Mouse (Mus musculus) naive thymus-derived CD4-positive, alpha-beta T cell, adult 2 months (primary cell): ENCODE measurements at regions not wholly inside any gene's neighbourhood (a gene's known extent, or its start where the extent isn't known, plus 50 kb on each side); places are given as distances from the start of the nearest gene placed in this dataset.

Experiments
- DNase-seq: peaks from one replicate; pipeline ENCODE4 v3.0.0-alpha.2; 2011; ENCODE audit warnings: low read depth

DNA sequence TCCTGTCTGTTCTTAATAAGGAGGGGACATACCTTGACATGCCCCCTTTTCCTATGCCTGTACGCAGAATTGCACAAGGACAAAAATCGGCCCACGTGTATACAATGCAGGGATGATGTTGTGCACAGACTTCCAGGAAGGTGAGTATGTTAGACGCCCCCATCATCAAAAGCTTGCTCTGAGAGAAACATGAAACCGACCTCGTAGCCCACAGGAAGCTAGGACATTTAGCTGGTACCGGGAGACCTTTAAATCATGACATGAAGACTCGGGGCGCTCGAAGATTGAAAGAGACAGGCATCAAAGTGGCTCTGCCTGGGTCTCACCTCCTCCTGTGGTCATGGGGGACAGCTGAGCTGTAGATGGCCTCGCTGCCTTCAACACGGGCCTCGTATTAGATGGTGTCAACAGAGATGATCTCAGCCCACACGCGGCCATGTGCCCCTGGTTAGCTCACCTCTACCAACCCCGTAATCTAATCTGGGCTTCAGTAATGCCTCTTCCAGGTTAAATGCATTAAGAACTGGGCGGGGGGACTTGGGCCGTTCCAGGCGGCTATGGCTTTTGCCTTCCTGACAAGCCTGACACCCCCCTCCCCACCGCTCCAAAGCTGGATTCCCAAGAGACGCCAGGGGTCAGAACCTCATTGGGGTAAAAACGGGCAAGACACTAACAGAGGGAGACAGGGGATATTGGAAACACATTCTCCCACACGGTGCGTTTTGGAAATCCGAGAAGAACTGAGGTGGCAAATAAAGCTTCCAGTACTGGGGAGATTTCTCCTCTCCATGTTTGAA is 520.9 kb upstream of the Tbx3 start:
- DNase-seq: no peak

DNA sequence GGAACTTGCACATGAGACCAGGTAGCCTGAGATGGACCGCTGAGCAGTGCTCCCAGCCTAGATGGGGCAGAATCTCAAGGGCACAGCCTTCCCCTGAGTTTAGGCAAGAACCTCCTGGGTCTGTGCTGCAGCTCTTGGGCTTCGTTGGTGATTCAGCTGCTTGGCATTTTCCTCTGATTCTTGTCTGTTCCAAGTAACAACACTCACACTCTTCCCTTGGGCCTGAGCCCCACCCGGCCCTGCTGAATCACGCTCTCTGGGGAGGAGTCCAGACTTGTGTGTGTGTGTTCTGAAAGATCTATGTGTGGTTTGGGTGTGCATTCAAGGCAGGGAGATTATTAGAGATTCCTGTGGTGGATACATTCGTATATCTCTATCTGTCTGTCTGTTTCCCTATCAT is 517.4 kb upstream of the Tbx3 start:
- DNase-seq: no peak

DNA sequence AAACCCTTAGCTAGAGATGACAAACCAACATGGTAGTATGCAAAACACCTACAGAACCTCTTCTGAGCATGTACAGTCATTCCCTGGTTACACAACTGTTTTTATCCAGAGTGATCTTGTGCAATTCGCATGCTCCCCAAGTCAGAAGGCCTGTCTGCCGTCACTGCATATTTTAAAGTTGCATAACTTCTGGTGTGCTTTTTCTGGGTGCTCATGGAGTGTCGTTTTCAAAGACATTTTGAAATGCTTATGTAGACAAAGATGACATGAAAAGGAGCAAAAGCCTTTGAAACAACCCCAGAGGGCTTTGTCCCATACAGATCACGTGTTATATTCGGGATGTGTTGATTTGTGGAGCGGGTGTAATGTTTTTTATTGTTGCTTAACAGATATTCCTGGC is 513.8 kb upstream of the Tbx3 start:
- DNase-seq: no peak

DNA sequence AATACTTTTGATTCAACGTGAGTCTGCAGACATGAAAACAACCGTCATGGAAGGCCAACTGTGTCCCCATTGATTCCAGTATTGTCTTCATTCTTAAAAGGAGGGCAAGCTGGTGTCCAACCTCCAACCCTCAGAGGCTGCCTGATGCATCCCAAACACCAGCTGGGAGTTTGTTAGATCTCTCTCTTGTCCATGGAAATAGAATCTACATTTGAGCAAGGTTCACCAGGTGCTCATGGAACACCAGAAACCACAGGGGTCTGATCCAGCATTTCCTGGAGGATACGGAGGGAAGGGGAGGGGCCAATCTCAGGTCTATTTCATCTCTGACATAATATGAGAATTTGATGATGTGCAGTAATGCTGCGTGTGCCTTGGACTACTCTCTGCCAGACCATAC is 512.3 kb upstream of the Tbx3 start:
- DNase-seq: no peak

DNA sequence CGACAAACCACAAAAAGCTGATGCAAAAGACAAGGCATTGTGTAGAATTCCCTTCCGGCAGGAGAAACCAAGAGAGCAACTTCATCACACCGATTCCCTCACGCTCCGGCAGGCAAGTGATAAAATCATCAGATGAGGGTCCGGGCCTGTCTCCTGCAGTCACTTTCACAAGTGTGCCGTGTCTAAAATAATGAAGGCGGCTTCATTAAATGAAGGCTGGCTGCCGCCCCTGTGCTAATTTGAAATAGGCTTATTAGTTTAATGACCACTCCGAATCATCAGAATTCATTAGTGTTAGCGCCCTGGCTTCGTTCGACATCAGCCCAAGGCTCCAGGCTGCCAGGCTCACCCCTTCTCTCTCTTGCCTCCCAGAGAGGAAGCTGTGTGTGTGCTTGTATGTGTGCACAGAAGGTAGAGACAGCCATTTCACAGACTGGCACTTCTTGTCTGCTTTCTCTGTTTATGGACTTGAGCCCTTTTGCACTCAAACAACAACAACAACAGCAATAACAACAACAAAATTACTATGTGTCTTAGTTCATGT is 508.3 kb upstream of the Tbx3 start:
- DNase-seq: no peak

DNA sequence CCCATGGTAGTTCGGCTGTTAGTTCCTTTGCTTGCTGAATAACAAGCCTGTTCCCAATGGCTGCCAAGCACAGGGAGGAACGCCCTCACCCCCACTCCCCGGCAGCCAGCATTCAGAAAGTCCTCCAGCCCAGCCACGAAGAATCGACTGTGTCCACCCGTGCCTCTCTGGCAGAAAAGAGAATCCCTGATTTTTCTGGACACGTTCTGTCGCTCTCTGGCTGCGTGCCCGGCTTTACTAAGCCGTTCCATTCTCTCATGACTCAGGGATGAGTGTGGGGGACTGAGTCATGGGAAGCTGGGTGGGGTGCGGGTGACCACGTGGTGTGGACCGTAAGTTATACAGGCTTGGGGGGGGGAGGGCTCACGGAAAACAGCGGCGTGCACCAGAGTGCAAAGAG is 502.8 kb upstream of the Tbx3 start:
- DNase-seq: no peak

DNA sequence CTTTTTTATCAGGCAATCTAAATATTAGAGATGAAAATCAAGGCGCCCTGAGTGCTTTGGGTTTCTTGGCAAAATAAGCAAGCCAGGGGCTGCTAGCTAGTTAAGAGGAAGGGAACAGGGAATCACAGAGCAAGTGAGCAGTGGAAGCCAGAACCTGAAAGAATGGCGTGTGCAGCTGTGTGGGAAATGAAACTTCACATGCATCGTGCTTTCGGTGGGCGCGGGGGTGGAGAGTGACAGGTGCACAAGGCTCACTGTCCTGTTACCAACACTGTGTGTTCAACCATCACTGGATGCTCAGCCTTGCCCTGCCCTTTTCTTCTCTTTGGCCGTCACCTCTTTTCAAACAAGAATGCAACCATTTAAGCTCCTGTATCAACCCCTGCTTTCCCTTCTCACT is 501.2 kb upstream of the Tbx3 start:
- no peak for DNase-seq

DNA sequence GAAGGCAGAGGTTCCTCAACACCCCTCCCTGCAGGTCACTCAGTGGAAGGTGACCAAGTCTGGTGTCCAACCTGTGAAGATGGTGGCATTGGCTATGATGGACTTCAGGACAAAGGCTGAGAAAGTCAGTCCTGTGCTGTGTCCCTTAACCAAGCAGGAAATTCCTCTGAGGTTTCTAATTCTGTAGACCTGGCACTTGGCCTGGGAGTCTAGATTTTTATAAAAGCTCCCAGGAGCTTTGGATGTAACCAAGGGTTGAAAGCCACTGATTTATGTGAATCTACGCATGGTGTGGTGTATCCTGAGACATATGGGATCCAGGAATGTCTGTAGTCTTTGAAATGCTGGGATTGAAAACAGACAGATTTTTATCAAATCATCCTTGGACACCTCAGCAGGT is 498.8 kb upstream of the Tbx3 start:
- no peak for DNase-seq

DNA sequence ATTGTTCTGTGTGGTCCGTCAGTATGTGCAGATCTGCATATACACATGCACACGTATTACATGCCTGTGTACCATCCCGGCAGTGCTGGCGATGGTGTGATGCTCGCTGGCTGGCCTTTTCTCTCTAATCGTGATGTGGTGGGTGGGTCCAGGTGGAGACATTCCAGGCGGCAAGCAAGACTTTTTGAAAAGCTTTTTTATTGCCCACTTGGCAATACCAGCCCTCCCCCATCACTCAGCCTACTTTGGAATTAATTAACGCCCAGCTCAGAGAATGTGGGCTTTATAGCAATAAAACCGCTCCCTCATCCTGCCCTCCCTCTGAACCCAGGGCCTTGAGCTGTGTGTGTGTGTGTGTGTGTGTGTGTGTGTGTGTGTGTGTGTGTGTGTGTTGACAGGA is 491.7 kb upstream of the Tbx3 start:
- no peak for DNase-seq

DNA sequence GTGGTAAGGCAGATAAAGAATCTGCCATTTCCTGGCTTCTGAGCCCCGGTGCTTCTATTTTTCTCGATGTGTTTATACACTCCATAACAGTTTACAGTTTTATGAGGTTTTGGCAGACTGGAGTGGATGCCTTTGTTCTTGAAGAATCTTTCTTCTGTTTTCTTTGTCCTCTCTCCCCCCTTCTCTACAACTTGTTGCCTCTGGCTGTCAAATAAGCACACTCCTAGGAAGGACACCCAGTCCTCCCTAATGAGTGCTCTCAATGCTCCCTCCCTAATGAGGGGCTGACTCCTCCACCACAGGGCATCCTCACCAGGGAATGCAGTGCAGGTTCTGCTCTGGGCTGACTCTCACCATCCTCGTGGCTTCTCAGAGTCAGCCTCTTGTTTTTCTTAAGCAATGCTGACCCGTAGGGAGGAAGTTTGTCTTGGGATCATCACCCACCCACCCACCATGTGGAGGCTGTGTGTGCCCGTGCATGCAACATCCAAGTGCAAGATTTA is 486.9 kb upstream of the Tbx3 start:
- no peak for DNase-seq

DNA sequence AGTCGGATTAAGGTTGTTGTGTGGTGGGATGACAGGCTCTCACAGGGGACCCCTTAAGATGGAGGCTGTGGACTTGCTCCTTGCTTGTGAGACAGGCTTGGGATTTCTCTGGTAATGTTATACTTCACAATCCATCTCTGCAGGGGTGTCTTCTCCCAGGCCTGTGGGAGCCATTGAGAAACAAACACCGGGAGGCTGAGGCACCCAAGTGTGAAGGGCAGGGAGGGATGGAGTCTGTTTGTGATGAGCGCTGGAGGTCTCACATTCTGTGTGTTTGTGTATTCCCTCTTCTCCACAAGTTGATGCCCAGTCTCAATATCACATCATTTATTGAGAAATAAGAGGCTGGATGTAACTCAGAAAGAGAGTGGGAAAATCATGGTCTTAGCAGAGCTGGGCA is 483.9 kb upstream of the Tbx3 start:
- no peak for DNase-seq

DNA sequence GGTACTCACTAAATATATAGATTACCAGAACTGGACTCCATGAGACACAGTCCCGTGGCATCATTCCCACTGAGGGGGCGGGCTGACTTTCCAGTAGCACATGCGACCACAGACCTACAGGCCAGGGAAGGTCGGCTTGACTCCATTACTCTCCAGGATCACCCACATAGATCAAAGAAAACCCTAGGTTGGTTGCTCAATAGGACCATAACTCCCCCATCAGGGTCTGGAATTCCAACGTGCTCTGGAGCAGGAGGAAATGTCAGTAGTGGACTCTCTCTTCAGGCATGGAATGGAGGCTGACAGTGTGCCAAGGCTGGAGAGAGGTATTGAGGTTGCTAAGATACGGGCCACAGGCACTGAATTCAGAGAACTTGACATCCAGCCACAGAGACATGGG is 482.0 kb upstream of the Tbx3 start:
- DNase-seq: no peak

DNA sequence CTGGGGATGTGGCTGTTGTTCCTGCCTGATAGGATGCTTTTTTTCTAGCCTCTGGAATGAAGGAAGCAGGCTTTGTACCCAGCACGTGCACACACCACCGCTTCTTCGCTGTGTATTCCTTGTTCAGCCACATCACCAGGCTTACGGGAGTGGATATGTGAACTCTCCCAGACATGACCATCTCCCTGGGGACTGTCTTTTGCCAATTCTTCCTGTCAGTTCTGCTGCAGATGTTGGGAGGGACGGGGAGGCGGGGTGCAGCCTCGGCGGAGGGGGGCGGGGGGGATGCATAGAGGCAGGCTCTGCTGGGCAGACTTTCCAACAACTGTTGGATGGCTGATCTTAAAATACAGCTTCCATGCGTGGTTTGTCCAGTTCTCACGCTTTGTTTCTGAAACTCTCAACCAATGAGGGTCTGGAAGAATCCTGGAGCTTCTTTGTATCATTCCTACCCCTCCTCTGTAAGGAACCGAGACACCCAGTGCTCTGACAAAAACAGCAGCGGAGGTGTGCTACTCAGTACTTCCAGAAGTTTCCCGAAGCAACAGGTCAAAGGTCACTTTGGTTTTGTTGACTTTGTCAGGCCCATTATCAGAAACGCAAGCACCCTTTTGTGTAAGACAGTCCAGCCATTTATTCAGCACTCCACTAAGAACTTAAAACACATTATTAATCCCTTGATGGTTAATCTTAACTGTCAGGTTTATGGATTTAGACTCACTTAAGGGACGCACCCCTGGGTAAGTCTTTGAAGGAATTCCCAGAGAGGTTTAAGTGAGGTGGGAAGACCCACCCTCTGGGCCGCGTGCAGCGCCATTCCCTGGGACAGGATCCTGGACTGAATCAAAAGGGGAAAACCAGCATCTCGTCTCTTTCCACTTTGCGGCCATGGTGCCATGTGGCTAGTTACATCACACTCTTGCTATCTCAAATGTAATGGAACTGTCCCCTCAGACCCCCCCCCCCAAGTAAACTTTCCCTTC is 476.5 kb upstream of the Tbx3 start:
- DNase-seq: no peak

DNA sequence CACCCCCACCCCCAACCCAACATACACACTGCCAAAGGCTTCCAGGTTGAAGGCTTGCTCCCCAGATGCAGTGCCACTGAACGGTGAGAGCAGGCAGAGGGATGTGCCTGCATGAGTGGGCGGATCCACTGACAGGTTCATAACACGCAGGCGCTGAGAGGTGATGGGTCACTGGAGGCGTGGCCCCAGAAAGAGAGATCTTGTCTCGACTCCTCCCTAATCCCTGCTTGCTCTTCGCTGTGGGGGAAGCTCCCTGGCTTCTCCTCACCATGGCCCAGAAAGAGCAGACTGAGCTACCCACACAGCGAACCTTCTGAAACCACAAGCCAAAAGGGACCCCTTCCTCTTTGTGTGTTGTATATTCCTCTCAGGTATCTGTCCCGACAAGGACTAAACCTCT is 470.6 kb upstream of the Tbx3 start:
- DNase-seq: no peak

DNA sequence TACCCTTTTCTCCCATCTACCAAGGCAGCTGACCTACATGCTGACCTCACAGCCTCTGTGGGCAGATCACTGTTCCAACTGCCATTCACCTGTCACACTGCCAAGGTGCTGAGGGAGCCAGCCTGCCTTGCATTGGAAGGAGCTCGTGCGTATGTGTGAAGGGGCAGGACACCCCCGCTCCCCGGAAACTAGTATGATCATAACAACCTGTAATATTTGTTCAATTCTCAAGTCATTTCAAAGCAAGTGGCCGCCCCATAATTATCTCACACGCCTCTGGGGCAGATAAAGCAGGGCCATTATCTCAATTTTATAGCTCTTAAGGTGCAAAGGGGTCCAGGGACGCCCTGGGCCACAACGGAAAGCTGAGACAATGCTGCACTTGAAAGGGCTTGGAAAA is 469.2 kb upstream of the Tbx3 start:
- no peak for DNase-seq

DNA sequence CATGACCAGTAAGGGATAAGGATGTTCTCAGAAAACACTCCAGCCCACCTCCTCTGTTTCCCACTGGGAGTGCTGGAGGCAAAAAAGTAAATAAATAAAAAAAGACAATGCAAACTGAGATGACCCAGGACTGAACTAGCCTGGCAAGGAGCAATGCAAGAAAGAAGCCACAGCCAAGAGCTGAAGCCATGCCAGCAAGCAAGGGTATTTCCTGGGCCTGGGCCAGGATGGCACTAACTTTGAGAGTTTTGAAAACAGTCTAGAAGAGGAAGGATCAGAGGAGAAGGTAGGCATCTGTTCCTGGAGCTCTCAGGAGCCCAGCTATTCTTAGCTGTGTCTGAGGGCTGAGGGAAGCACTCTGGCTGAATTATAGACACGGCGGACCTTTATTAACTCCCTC is 465.7 kb upstream of the Tbx3 start:
- no peak for DNase-seq

DNA sequence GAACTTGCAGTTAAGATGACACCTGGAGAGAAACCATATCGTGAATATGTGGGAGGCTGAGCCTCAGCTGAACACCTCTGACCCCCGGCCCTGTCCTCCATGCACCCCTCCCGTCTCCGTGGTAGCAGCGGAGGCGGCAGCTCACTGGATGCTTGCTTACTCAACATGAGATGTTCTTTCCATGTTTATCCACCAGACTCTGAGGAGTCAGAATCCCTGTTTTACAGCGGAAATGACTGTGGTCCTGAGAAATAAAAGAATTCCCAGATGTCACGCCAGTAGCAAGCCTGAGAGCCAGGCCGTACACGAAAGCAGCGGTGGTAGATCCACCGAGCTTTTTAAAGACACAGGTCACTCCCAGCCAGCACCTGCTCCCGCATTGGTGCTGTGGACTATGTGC is 462.4 kb upstream of the Tbx3 start:
- DNase-seq: no peak

DNA sequence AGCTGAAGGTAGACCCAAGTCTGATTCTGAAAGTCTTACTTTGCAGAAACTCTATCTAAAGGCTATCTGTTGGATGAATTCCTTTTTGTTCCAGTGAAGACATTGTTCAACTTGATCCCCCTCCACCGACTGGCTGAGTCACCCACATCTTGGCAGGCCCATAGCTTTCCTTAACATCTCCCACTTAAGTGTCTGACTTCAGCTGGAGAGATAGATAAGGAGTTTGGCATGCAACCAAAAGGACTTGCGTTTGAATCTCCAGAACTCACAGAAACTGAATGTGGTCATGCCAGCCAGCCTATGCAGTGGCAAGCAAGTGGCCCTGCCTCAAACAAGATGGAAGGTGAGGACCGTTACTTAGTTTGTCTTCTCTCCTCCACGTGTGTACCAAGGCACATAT is 457.3 kb upstream of the Tbx3 start:
- DNase-seq: no peak

DNA sequence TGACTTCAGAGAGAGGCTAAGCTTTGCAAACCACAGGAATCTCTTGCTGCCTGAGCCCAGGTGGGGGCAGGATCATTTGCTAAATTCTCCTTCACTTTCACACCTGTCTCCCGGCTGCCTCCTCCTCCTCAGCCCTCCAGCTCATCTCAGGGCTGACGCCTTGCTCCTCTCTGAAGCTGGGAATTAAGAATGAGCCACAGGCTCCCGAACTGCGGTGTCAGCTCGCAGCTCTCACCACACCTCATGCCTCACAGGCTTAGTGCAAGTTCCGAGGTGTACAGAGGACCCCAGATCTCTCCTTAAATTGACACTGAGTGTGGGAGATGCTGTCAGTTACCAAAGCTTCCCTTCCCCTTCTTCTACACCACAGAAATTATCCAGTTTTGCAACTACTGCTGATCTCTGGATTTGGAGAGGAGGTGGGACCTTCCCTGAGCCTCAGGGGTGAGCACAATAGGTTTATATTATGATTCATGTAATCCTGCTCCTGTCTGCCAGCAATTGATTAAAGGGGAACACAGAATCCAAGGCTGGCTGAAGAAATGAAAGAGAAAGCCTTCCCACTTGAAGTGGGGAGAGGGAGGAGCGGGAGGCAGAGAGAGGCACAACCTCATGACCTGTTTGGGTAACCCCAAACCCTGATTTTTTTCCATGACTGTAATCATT is 456.6 kb upstream of the Tbx3 start:
- DNase-seq: no peak

DNA sequence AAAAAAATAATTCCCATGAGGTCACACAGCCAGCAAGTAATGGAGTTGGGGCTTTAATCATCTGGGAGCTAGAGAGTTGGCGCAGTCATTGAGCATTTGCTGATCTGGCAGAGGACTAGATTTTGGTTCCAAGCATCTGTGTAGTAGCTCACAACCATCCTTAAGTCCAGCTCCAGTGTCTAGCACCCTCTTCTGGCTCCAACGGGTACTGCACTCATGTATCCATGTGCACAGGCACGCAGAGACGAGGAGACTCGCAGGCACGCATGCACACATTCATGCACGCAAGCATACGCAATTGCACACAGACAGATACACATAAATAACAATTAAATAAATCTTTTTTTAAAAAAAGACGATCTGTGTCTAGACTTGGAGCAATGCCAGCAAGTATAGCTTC is 455.5 kb upstream of the Tbx3 start:
- no peak for DNase-seq

DNA sequence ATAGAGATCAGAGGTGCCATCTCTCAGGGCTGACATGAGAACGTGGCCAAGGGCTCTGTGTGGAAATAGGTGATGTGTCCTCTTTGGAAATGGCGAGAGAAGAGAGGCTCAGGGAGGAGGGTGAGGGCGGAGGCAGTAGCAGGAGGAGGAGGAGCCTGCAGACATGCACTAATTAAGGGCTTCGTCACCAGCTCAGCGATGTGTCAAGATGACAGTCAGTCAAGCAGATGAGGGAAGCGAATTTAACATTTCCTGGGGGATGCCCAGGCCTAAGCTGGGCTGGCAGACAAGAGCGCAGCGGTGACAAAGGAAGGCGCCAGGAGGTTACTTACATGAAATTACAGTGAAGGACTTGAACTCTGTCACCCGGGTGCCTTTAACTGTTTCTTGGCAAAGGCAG is 455.1 kb upstream of the Tbx3 start:
- no peak for DNase-seq

DNA sequence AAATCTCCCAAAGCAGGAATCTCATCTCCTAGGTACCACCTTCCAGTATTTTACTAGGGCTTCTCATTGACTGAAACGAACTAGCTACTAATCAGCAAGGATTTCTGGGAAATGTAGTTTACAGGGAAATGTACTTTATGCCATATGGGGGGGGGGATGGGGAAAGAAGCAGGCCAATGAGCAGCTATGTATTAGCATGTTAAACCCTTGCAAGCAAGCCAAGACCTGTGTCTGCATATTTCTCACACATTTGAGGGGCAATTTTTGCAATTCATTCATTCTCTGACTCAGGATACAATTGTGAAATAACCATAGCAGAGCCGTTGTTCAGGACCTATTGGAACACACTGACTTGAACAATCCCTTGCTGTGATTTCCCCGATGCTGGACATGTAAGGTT is 454.3 kb upstream of the Tbx3 start:
- no peak for DNase-seq
